In the genomic region with DNA sequence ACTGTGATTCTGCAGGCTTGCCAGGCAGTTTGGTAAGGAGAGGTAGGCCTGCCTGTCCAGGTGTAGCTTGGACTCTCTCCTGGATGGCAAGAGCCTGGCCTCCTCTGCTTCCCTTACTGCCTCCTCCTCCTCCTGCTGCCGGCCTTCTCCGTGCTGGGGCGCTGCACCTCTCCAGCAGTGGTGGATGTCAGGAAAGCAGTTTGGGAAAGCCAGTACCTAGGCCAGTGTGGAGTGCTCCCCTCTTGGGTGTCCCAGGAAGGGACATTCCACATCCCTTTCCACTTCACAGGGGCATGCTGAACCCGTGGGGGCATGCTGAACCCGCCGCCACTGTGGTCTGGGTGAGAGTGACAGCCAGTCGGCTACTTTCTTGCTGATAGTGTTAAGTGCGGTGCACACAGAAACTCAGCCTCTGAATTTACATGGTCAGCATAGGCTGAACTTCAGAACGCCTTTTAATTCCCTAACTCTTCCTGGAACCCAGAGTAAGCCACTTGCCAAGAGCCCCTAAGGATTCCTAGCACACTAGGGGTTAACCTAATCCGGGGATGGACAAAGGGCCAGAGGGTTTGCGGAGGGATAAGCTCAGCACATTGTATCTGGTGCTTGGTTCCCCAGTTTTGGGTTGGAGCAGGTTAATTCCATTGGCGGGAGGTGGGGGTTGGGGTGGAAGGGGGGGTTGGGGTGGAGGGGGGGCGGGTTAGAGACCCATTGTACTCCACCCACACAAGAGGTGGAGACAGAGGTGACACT, we compare ENCODE assay signal across 8 mouse cellular contexts. TPM values are rescaled to one million over a fixed set of nuclear protein-coding genes. Genes with fewer than 3 reads are reported as not detected.
DNase-seq lines count a peak whose midpoint lies in the region; ATAC-seq and TF ChIP-seq lines count a peak whose summit lies in the region.

No protein-coding gene starts in this region.

- no peak for ATAC-seq in kidney, embryonic 15.5 days (replicated peaks; ENCODE audit: low FRiP score)
- ATAC-seq in neural tube, embryonic 15.5 days (ENCODE audit: low FRiP score), result no peak

- peak overlapping the region; percentile 95 for H3K4me2 ChIP-seq in kidney, embryonic 15.5 days
- H3K4me2 ChIP-seq in neural tube, embryonic 15.5 days, result peak overlapping the region; percentile 79

- H3K36me3 ChIP-seq in kidney, embryonic 15.5 days, result no peaks in the 10 kb centered on the region
- no peaks in the 10 kb centered on the region for H3K36me3 ChIP-seq in neural tube, embryonic 15.5 days

- H3K27ac ChIP-seq in kidney, embryonic 15.5 days, result no peak overlapping the region
- H3K27ac ChIP-seq in embryonic fibroblast, embryonic 13.5 days (ENCODE audit: insufficient read depth, low read length), result no peak overlapping the region
- H3K27ac ChIP-seq in neural tube, embryonic 15.5 days (replicated peaks), result peak overlapping the region; percentile 95

- H3K4me1 ChIP-seq in kidney, embryonic 15.5 days, result peaks cover 44% of the 10 kb centered on the region
- H3K4me1 ChIP-seq in embryonic fibroblast, embryonic 13.5 days (ENCODE audit: control insufficient read depth, insufficient read depth, low read length), result no peaks in the 10 kb centered on the region
- peaks cover 67% of the 10 kb centered on the region for H3K4me1 ChIP-seq in neural tube, embryonic 15.5 days

- 9% methylated on average over 12 of the region's 13 CpGs for WGBS in kidney, embryonic 15.5 days
- 2% methylated on average over 13 of the region's 13 CpGs for WGBS in neural tube, embryonic 15.5 days

- DNase-seq in kidney, adult 11 months, result no peak
- peak; percentile 33 to 64 for DNase-seq in kidney, postnatal 25 days
- DNase-seq in thymus, postnatal 36 days, result no peak
- no peak for DNase-seq in gastrocnemius, postnatal 25 days
- DNase-seq in adrenal gland, adult 2 months, result no peak

- H3K4me3 ChIP-seq in kidney, embryonic 15.5 days (replicated peaks), result peak overlapping the region; percentile 74
- H3K4me3 ChIP-seq in embryonic fibroblast, embryonic 13.5 days (ENCODE audit: insufficient read depth, low read length), result peak overlapping the region; percentile 64
- H3K4me3 ChIP-seq in neural tube, embryonic 15.5 days (replicated peaks), result peak overlapping the region; percentile 59

- TF ChIP-seq POLR2A in embryonic fibroblast, embryonic 13.5 days (IDR thresholded peaks at IDR 0.05; ENCODE audit: low read depth, low read length), result no peak

- H3K27me3 ChIP-seq in kidney, embryonic 15.5 days, result peaks cover 42% of the 10 kb centered on the region
- no peaks in the 10 kb centered on the region for H3K27me3 ChIP-seq in neural tube, embryonic 15.5 days (replicated peaks)

- H3K9me3 ChIP-seq in kidney, embryonic 15.5 days (replicated peaks), result no peaks in the 10 kb centered on the region
- H3K9me3 ChIP-seq in neural tube, embryonic 15.5 days (replicated peaks), result no peaks in the 10 kb centered on the region

- TF ChIP-seq CTCF in embryonic fibroblast, embryonic 13.5 days (IDR thresholded peaks at IDR 0.05; ENCODE audit: borderline replicate concordance, insufficient read depth, low read length), result peak; percentile 21; the same call in 1 of the 2 replicates

- H3K9ac ChIP-seq in kidney, embryonic 15.5 days, result peak overlapping the region; percentile 80
- H3K9ac ChIP-seq in neural tube, embryonic 15.5 days (replicated peaks), result peak overlapping the region; percentile 81

RNA-seq across cellular contexts. Expression of a gene that starts 2.3 kb away (rescaled TPM):
- 4.1 and 4.9 TPM in 2 replicates for polyA plus RNA-seq in kidney, embryonic 15.5 days (2015; fragmentation: Nextera tagmentation; extraction: Ambion mirVana)
- 13.2 and 25.8 TPM in 2 replicates for polyA plus RNA-seq in embryonic fibroblast, embryonic 13.5 days (2011; ENCODE audit: insufficient read length, low read depth, missing spikeins)
- polyA plus RNA-seq in neural tube, embryonic 15.5 days (2015; fragmentation: Nextera tagmentation; extraction: Ambion mirVana), result 14.0 and 14.9 TPM in 2 replicates
- 1 to 10 TPM; 2.1 to 2.6 TPM for total RNA-seq in gastrocnemius, postnatal 25 days (2021)
- 10 to 100 TPM; 24.4 to 50.2 TPM for total RNA-seq in adrenal gland, adult 2 months (2021)
- polyA plus RNA-seq in adrenal gland, adult 2 months (2012; rRNA removed), result 27.7 and 29.3 TPM in 2 replicates

Comparison
In these comparisons a context has a peak if more than half of its experiments do, and no peak if none do; other contexts are left out.
1. DNase-seq: peak in kidney, postnatal 25 days (2 of 2); none in kidney, adult 11 months (single experiment), thymus, postnatal 36 days (0 of 2), gastrocnemius, postnatal 25 days (single experiment) and adrenal gland, adult 2 months (single experiment).
2. Peak in every context shown above with its lines, with median percentiles within 50 percentile points of each other: H3K4me3 ChIP-seq.